Mouse (Mus musculus) kidney, embryonic 15.5 days (tissue): ENCODE data around the gene Gm6588. TPM values are rescaled to one million over a fixed set of nuclear protein-coding genes. Genes with fewer than 3 reads are reported as not detected.
"Not testable (repeated sequence)": the region's sequence is repeated elsewhere in the genome, so short reads cannot be mapped to it uniquely, and the experiment has no call there.

ENCODE experiments used
- ATAC-seq: fragments of 200-750 bp; cut with Nextera tagmentation; replicated peaks from 2 replicates; pipeline ENCODE4 v1.8.0; 2017; ENCODE audit warnings: moderate TSS enrichment; ENCODE audit not compliant: low FRiP score
- H3K27ac ChIP-seq: fragments of 300-500 bp; sonication (generic); 2 replicates; pipeline ENCODE4 v1.5.1; 2015; ENCODE audit warnings: mild to moderate bottlenecking, inconsistent platforms
- H3K27me3 ChIP-seq: fragments of 300-500 bp; sonication (generic); 2 replicates; pipeline ENCODE4 v1.6.1; 2015; ENCODE audit warnings: inconsistent platforms
- H3K36me3 ChIP-seq: fragments of 300-500 bp; sonication (generic); 2 replicates; pipeline ENCODE4 v1.6.1; 2015; ENCODE audit warnings: inconsistent platforms
- H3K4me1 ChIP-seq: fragments of 300-500 bp; sonication (generic); 2 replicates; pipeline ENCODE4 v1.6.1; 2015; ENCODE audit warnings: inconsistent platforms
- H3K4me2 ChIP-seq: fragments of 300-500 bp; sonication (generic); 2 replicates; pipeline ENCODE4 v1.6.1; 2015; ENCODE audit warnings: moderate library complexity, mild to moderate bottlenecking, inconsistent platforms
- H3K4me3 ChIP-seq: fragments of 300-500 bp; sonication (generic); replicated peaks from 2 replicates; pipeline ENCODE4 v1.5.1; 2015; ENCODE audit warnings: mild to moderate bottlenecking, inconsistent platforms
- H3K9ac ChIP-seq: fragments of 300-500 bp; sonication (generic); 2 replicates; pipeline ENCODE4 v1.6.1; 2015; ENCODE audit warnings: mild to moderate bottlenecking, inconsistent platforms
- H3K9me3 ChIP-seq: fragments of 300-500 bp; sonication (generic); replicated peaks from 2 replicates; pipeline ENCODE4 v1.6.1; 2016; ENCODE audit warnings: inconsistent platforms
- WGBS: fragments of 180-500 bp; shearing (Covaris S2); methylation state at CpG from one replicate; pipeline ENCODE4 v1.1.7; 2015; ENCODE audit warnings: mixed read lengths; 5-methylcytosine and 5-hydroxymethylcytosine counted together
- polyA plus RNA-seq: library from polyadenylated mRNA; unstranded; fragments of >200 nt; fragmentation: Nextera tagmentation; extraction: Ambion mirVana; gene quantifications from 2 replicates; pipeline ENCODE4 v1.2.1, GENCODE M21; 2015

Gm6588 gene
- polyA plus RNA-seq: not detected in 2 replicates

GRCm38 (mm10) chr5:112448747-112449440 lies at the start of gene Gm6588:
Gene Gm6588 (plus strand): TSS chr5:112449426.
- no peak for ATAC-seq
- Histone ChIP-seq H3K27me3 (0 out of 2 replicates have a peak, but pooled peaks cover 11% of the 10 kb centered on the region), H3K27ac (no peak within 1 kb of the TSS), H3K9me3 (no peaks in the 10 kb centered on the region), H3K4me3 (no peak within 1 kb of the TSS), H3K4me1 (peaks cover 5% of the 10 kb centered on the region; the same call in 1 of the 2 replicates), H3K4me2 (no peak within 1 kb of the TSS), H3K9ac (no peak within 1 kb of the TSS), H3K36me3 (no peaks in the 10 kb centered on the region)
- 69% methylated on average over 18 of the region's 18 CpGs for WGBS

DNA sequence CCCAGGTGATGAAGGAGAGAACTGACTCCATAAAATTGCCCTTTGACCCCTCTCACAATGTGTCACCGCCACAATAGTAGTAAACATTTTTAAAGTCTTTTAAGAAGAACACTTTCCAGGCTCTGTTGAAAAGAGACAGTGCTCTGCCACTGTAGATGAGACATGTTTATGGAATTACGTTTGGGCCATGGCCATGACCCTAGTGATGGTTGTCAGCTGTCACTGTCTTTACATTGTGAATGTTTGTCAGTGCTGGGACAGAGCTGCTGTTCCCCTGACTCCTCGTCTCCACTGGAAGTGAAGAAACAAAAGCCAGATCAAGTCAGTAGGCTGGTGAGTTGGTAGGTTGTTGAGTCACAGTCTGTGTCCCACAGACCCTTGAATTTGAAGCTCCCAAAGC lies 46.8 kb upstream of the Gm6588 start:
- H3K36me3 ChIP-seq: no peaks in the 10 kb centered on the region
- WGBS: 57% methylated on average over 3 of the region's 3 CpGs
- no peak overlapping the region for H3K9ac ChIP-seq
- H3K9me3 ChIP-seq: no peaks in the 10 kb centered on the region
- no peak for ATAC-seq
- H3K27ac ChIP-seq: no peak overlapping the region
- H3K27me3 ChIP-seq: 0 out of 2 replicates have a peak, but pooled peaks cover 5% of the 10 kb centered on the region
- H3K4me1 ChIP-seq: no peaks in the 10 kb centered on the region
- no peak overlapping the region for H3K4me2 ChIP-seq
- H3K4me3 ChIP-seq: no peak overlapping the region

GRCm38 (mm10) chr5:112406017-112406416 lies 43.2 kb upstream of the Gm6588 start:
- Histone ChIP-seq H3K4me2 (no peak overlapping the region), H3K9ac (no peak overlapping the region), H3K4me3 (no peak overlapping the region), H3K4me1 (peaks cover under 1% of the 10 kb centered on the region; the same call in 1 of the 2 replicates), H3K36me3 (no peaks in the 10 kb centered on the region), H3K27ac (no peak overlapping the region), H3K27me3 (no peaks in the 10 kb centered on the region), H3K9me3 (no peaks in the 10 kb centered on the region)
- 72% methylated on average over 3 of the region's 3 CpGs for WGBS
- no peak for ATAC-seq

- WGBS: 55% methylated on average over 5 of the region's 5 CpGs
- Histone ChIP-seq H3K9me3 (0 out of 2 replicates have a peak, but pooled peaks cover 4% of the 10 kb centered on the region), H3K4me2 (no peak overlapping the region), H3K27me3 (peaks cover 10% of the 10 kb centered on the region), H3K36me3 (no peaks in the 10 kb centered on the region), H3K4me3 (no peak overlapping the region), H3K9ac (no peak overlapping the region), H3K4me1 (peaks cover 15% of the 10 kb centered on the region), H3K27ac (no peak overlapping the region)
- no peak for ATAC-seq
These were observed 40.0 kb upstream of the Gm6588 start for GRCm38 (mm10) chr5:112409274-112409673.

GRCm38 (mm10) chr5:112411072-112411471 lies 38.2 kb upstream of the Gm6588 start:
- Histone ChIP-seq H3K4me1 (peaks cover 15% of the 10 kb centered on the region), H3K36me3 (no peaks in the 10 kb centered on the region), H3K27me3 (peaks cover 10% of the 10 kb centered on the region), H3K9ac (no peak overlapping the region), H3K4me3 (no peak overlapping the region), H3K4me2 (no peak overlapping the region), H3K9me3 (0 out of 2 replicates have a peak, but pooled peaks cover 4% of the 10 kb centered on the region), H3K27ac (no peak overlapping the region)
- ATAC-seq: no peak
- WGBS: 41% methylated on average over 11 of the region's 11 CpGs

DNA sequence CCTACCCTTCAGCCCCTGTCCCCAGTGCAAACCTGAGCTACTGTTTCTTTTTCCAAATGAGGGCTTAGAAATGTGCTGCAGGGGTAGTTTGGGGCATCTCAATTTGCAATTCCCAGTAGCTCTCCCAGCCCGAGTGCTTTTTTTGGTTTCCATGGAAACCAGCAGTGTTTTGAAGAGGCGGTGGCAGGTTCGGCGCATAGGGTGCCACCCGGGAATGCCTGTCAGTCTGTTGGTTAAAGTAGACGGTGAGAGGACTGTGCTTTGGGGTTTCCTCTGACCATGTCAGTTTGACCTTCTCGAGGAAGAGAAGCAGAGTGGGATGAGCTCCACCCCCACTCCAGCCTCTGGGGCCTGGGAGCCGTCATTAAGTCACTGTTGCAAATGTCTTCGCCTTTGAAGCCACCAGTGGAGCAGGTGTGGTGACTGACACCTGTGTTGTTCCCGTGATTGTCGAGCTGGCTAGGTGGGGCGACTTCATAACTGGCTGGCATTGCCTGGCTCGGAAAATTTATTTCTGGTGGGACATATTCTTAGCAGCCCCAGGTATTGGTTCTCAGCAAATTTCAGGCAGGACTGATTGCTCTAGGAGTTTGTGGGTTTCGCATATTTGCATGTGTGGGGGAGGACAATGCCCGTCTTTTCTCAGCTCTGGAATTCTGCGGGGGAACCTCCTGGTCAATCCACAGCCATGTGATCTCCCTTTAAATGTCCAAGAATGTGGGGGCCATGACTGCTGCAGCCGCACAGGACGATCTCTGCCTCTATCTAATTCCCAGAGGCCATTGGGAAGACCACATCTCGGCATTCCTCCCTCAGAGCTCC lies 37.5 kb upstream of the Gm6588 start:
- 7% methylated on average over 19 of the region's 19 CpGs for WGBS
- no peak for ATAC-seq
- H3K4me3 ChIP-seq: no peak overlapping the region
- H3K27ac ChIP-seq: no peak overlapping the region
- 0 out of 2 replicates have a peak, but pooled peaks cover 4% of the 10 kb centered on the region for H3K9me3 ChIP-seq
- peaks cover 10% of the 10 kb centered on the region for H3K27me3 ChIP-seq
- peak overlapping the region; percentile 38 for H3K4me2 ChIP-seq
- no peaks in the 10 kb centered on the region for H3K36me3 ChIP-seq
- H3K9ac ChIP-seq: no peak overlapping the region
- H3K4me1 ChIP-seq: peaks cover 15% of the 10 kb centered on the region

DNA sequence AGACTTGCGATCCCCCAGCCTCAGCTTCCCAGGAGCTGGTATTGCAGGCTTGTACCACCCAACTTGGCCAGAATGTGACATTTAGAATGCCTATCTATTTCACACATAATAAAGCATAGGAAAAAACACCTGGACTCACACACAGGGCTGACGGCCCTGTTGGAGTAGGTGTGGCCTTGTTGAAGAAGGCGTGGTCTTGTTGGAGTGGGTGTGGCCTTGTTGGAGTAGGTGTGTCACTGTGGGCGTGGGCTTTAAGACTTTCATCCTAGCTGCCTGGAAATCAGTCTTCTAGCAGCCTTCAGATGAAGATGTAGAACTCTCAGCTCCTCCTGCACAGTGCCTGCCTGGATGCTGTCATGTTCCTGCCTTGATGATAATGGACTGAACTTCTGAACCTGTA lies 36.4 kb upstream of the Gm6588 start:
- H3K27ac ChIP-seq, H3K36me3 ChIP-seq, H3K9me3 ChIP-seq, H3K4me2 ChIP-seq, ATAC-seq, H3K4me3 ChIP-seq, H3K27me3 ChIP-seq, H3K9ac ChIP-seq: not testable (repeated sequence)
- WGBS: 83% methylated on average over 4 of the region's 4 CpGs
- peaks cover 15% of the 10 kb centered on the region for H3K4me1 ChIP-seq

DNA sequence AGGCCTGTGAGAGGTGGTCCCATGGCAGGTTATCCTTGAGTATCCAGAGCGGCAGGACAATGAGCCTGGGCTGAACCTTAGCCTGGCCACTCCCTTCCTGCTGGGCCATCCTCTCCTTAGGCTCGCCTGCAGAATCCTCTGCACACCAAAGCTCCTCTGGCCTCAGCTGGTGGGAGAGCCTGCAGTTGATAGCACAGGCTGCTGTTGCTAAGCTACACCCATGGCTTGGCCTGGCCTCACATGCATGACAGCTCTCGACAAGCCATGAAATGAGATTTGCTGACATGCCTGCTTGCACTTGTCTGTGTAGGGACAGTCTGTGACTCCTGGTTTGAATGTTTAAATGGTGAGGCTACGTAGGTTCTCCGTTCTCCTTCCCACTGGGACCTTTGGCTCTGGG lies 32.6 kb upstream of the Gm6588 start:
- WGBS: 51% methylated on average over 5 of the region's 5 CpGs
- Histone ChIP-seq H3K4me2 (no peak overlapping the region), H3K9me3 (0 out of 2 replicates have a peak, but pooled peaks cover 4% of the 10 kb centered on the region), H3K36me3 (no peaks in the 10 kb centered on the region), H3K27ac (no peak overlapping the region), H3K4me3 (no peak overlapping the region), H3K27me3 (peaks cover 19% of the 10 kb centered on the region), H3K9ac (no peak overlapping the region), H3K4me1 (peaks cover 12% of the 10 kb centered on the region)
- no peak for ATAC-seq

GRCm38 (mm10) chr5:112418023-112418422 lies 31.2 kb upstream of the Gm6588 start:
- H3K4me2 ChIP-seq: no peak overlapping the region
- 0 out of 2 replicates have a peak, but pooled peaks cover 4% of the 10 kb centered on the region for H3K9me3 ChIP-seq
- no peaks in the 10 kb centered on the region for H3K36me3 ChIP-seq
- WGBS: 68% methylated on average over 4 of the region's 4 CpGs
- no peak for ATAC-seq
- H3K27ac ChIP-seq: no peak overlapping the region
- H3K9ac ChIP-seq: no peak overlapping the region
- no peak overlapping the region for H3K4me3 ChIP-seq
- 0 out of 2 replicates have a peak, but pooled peaks cover 13% of the 10 kb centered on the region for H3K27me3 ChIP-seq
- H3K4me1 ChIP-seq: 0 out of 2 replicates have a peak, but pooled peaks cover 4% of the 10 kb centered on the region

GRCm38 (mm10) chr5:112419535-112419934 lies 29.7 kb upstream of the Gm6588 start:
- no peak overlapping the region for H3K27ac ChIP-seq
- WGBS: 32% methylated on average over 12 of the region's 12 CpGs
- peaks cover 21% of the 10 kb centered on the region; the same call in 1 of the 2 replicates for H3K27me3 ChIP-seq
- H3K9me3 ChIP-seq: no peaks in the 10 kb centered on the region
- no peak for ATAC-seq
- 0 out of 2 replicates have a peak, but pooled peaks cover 4% of the 10 kb centered on the region for H3K4me1 ChIP-seq
- H3K4me2 ChIP-seq: no peak overlapping the region
- H3K36me3 ChIP-seq: no peaks in the 10 kb centered on the region
- H3K4me3 ChIP-seq: no peak overlapping the region
- no peak overlapping the region for H3K9ac ChIP-seq

- Histone ChIP-seq H3K4me1 (peaks cover 11% of the 10 kb centered on the region; the same call in 1 of the 2 replicates), H3K4me2 (no peak overlapping the region), H3K36me3 (no peaks in the 10 kb centered on the region), H3K27me3 (peaks cover 43% of the 10 kb centered on the region), H3K9ac (no peak overlapping the region), H3K27ac (no peak overlapping the region), H3K9me3 (no peaks in the 10 kb centered on the region), H3K4me3 (no peak overlapping the region)
- no peak for ATAC-seq
- WGBS: 80% methylated on average over 7 of the region's 7 CpGs
These were observed 22.6 kb upstream of the Gm6588 start for GRCm38 (mm10) chr5:112426635-112427034.

- H3K4me1 ChIP-seq: peaks cover 13% of the 10 kb centered on the region; the same call in 1 of the 2 replicates
- ATAC-seq: no peak
- H3K27ac ChIP-seq: no peak overlapping the region
- H3K4me2 ChIP-seq: no peak overlapping the region
- WGBS: 47% methylated on average over 2 of the region's 2 CpGs
- no peaks in the 10 kb centered on the region for H3K9me3 ChIP-seq
- peaks cover 49% of the 10 kb centered on the region for H3K27me3 ChIP-seq
- H3K4me3 ChIP-seq: no peak overlapping the region
- H3K36me3 ChIP-seq: no peaks in the 10 kb centered on the region
- H3K9ac ChIP-seq: no peak overlapping the region
These were observed 21.9 kb upstream of the Gm6588 start for GRCm38 (mm10) chr5:112427283-112427682.
